Mouse (Mus musculus) forebrain, embryonic 11.5 days (tissue): Measurements from ENCODE around the gene Pdcd1. TPM values are rescaled to one million over a fixed set of nuclear protein-coding genes. Genes with fewer than 3 reads are reported as not detected.

Experiments used
- polyA plus RNA-seq: library from polyadenylated mRNA; unstranded; fragments of >200 nt; fragmentation: Nextera tagmentation; extraction: Ambion mirVana; gene quantifications from 2 replicates; pipeline ENCODE4 v1.2.1, GENCODE M21; 2014

Pdcd1 gene
- polyA plus RNA-seq, 1 experiment from 2014 or later, result not detected

Other genes starting within 250 kb of the Pdcd1 start
- gene Ing5, start 248.6 kb downstream of the Pdcd1 start, polyA plus RNA-seq, result 22.9 and 24.9 TPM in 2 replicates
- 11.5 and 12.5 TPM in 2 replicates for gene D2hgdh, start 227.6 kb downstream of the Pdcd1 start, polyA plus RNA-seq
- gene Gal3st2, start 191.2 kb downstream of the Pdcd1 start, polyA plus RNA-seq, result not detected in 2 replicates
- gene Gal3st2b, start 134.2 kb downstream of the Pdcd1 start, polyA plus RNA-seq, result not detected in 2 replicates
- not detected in 2 replicates for gene Gal3st2c, start 62.0 kb downstream of the Pdcd1 start, polyA plus RNA-seq
- not detected in 2 replicates for gene Neu4, start 32.1 kb downstream of the Pdcd1 start, polyA plus RNA-seq